Mouse (Mus musculus) G1E (cell line): Measurements from ENCODE around the gene Gm11037.

Experiments
- CTCF ChIP-seq: IDR thresholded peaks from 2 replicates; pipeline ENCODE4 v1.5.1; 2012; ENCODE audit warnings: low read depth, low read length, inconsistent platforms, mixed read lengths
- GATA1 ChIP-seq: IDR thresholded peaks from 2 replicates; pipeline ENCODE4 v1.6.1; 2012; ENCODE audit warnings: borderline replicate concordance, low read length, inconsistent platforms, mixed read lengths
- GATA2 ChIP-seq: IDR thresholded peaks from 2 replicates; pipeline ENCODE4 v1.6.1; 2012; ENCODE audit warnings: low read depth, low read length, inconsistent platforms, borderline replicate concordance
- POLR2AphosphoS5 ChIP-seq: IDR thresholded peaks from 2 replicates; pipeline ENCODE4 v1.6.1; 2012; ENCODE audit warnings: low read depth, low read length, inconsistent platforms; ENCODE audit not compliant: insufficient replicate concordance
- TAL1 ChIP-seq: conservative IDR thresholded peaks from 2 replicates; pipeline ENCODE4 v1.6.1; 2012; ENCODE audit warnings: low read depth, low read length, inconsistent platforms, mixed read lengths

GRCm38 (mm10) chr2:131145536-131145935 lies 12.2 kb downstream of the Gm11037 start:
- TF ChIP-seq CTCF (no peak), TAL1 (no peak), GATA1 (no peak), POLR2AphosphoS5 (no peak), GATA2 (no peak)
